Mouse (Mus musculus) liver, embryonic 14.5 days (tissue): Measurements from ENCODE around the gene Hist1h2an.

Experiments
- CTCF ChIP-seq: IDR thresholded peaks from 2 replicates; pipeline ENCODE4 v1.5.1; 2016; ENCODE audit warnings: antibody characterized with exemption, low read depth, control low read depth
- EP300 ChIP-seq: IDR thresholded peaks from 2 replicates; pipeline ENCODE4 v1.6.1; 2016; ENCODE audit warnings: antibody characterized with exemption, low read depth

GRCm38 (mm10) chr13:21790601-21791283, 3.7 kb upstream of the Hist1h2an start:
- no peak for TF ChIP-seq CTCF
- TF ChIP-seq EP300, result no peak
